Mouse (Mus musculus): Measurements from ENCODE around the gene Ccl17.

DNA sequence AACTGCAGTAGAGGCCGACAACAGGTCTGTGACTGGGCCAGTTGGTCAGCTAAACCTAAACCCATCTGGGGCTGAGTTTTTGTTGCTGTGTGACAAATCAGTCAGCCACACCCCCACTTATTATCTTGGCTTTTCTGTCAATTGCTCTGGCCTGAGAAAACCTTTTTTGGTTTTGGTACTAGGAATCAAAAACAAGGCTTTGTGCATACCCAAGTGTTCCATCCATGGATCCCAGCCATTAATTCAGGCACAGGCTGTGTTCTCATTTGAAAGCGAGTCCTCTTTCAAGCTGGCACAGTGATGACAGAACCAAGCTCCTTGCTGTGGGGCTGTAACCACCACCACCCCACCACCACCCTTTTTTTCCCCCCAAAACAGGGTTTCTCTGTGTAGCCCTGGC is 11.1 kb downstream of the Ccl17 start:
- TF ChIP-seq EP300 (IDR thresholded peaks at IDR 0.05) (no peak), CTCF (IDR thresholded peaks at IDR 0.05) (no peak)

Data from lung, postnatal 0 days (tissue).